Mouse (Mus musculus): ENCODE measurements around the gene Atp9a.

DNA sequence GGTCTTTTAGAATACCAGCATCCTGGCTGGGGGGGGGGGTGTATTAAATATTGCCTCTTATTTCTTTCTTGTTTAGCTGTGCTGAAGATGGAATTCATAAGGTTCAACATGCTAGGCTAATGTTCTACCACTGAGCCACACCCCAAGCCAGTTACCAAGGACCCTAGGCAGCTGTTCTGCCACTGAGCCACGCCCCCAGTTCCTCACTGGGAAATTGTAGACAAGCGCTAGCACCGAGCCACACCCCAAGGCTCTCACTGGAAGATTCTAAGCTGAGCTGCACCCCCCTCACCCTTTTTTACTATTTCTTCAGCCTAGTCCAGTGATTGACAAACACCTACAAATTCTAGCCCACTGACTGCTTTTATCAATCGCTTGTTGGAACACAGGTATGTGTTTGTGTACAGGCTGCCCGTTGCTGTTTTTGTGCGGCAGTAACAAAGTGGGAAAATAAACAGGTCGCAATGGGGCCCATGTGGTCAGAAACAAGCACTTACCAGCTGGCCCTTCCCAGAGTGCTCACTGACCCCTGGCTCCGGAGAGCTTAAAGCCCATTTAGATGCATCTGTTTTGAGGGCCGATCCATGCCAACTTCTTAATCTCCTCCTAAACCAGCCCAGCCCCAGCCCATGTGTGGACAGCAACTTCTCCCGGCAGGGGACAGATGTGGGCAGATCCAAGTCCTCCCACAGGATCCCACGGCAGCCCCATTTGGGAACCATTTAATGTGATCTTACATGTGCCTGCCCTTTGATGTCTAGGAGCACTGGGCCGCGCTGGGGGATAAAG lies 128.9 kb downstream of the Atp9a start:
- TF ChIP-seq POLR2AphosphoS2 (IDR thresholded peaks at IDR 0.05; ENCODE audit: insufficient read length, low read depth) (no peak), POLR2A (IDR thresholded peaks at IDR 0.05; ENCODE audit: insufficient read length, low read depth) (no peak), MAX (IDR thresholded peaks at IDR 0.05; ENCODE audit: low read depth) (no peak), MYOG (IDR thresholded peaks at IDR 0.05; ENCODE audit: control insufficient read depth in 1 of 3, insufficient read depth in 1 of 3, insufficient read length in 2 of 3, low read depth in 2 of 3) (peak; percentile 49 to 85 (median 56)), USF1 (IDR thresholded peaks at IDR 0.05; ENCODE audit: low read depth) (no peak), TCF12 (IDR thresholded peaks at IDR 0.05; ENCODE audit: insufficient read depth, poor library complexity, severe bottlenecking) (no peak), REST (IDR thresholded peaks at IDR 0.05; ENCODE audit: insufficient read depth, insufficient read length) (no peak), E2F4 (IDR thresholded peaks at IDR 0.05; ENCODE audit: insufficient read depth) (no peak), CEBPB (IDR thresholded peaks at IDR 0.05; ENCODE audit: insufficient read depth, poor library complexity, severe bottlenecking) (no peak), TCF3 (IDR thresholded peaks at IDR 0.05; ENCODE audit: insufficient read length, low read depth) (no peak)

All from myocyte (in vitro differentiated cells).